Mouse (Mus musculus): Measurements from ENCODE around the gene Grsf1. TPM values are rescaled to one million over a fixed set of nuclear protein-coding genes. Genes with fewer than 3 reads are reported as not detected.
A peak's percentile ranks its signal among the peaks of the same experiment; 100 is the strongest.

The Grsf1 gene
- polyA plus RNA-seq (2015; fragmentation: Nextera tagmentation; extraction: Ambion mirVana), result 31.2 and 33.1 TPM in 2 replicates

DNA sequence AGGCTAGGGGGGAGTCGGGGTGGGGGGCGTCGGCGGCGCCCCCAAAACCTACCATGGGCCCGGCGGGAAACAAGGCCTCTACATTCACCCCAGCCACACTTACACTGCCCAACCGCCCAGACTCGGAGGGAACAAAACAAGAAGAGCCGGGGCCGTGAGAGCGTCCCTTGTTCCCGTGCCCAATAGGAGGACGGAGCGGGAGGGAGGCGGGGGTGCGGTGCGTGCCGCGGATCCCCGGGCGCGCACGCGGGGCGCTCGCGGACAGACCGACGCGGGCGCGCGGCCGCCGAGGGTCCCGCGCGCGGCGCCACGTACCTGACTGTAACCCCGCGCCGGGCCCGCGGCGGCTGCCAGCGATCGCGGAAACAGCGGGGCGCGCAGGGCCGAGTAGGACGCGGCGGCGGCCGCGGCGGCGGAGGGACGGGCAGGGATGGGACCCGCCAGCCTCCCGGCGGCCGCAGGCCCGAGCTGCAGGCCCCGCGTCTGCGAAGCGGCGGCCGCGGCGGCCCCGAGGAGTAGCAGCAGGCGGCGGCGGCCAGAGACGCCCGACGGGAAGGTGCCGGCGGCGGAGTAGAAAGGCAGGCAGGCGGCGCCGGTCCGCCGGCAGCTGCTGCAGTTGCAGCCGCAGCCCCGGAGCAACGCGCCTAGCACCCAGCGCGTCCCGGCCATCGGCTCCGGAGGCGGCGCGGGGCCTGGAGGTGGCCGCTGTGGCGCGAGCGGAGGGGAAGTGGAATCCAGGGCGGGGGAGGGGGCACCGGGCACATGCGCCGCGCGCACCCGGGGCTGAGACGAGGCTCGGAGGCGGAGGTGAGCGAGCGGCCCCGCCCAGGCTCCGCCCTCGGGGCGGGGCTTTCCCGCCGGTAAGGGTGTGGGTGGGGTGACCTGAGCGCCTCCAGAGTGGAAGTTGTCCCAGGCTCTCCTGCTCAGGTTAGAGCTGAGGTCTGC lies at the start of gene Grsf1:
Gene Grsf1, minus strand, starts transcription at position 729 of the 945 bp plus-strand sequence.
- Histone ChIP-seq H3K4me2 (replicated peaks; ENCODE audit: low read depth) (peak within 1 kb of the TSS; percentile 89), H3K36me3 (ENCODE audit: control insufficient read depth, insufficient read depth) (peaks cover 10% of the 10 kb centered on the region), H3K27ac (ENCODE audit: low read depth, low read length) (peak within 1 kb of the TSS; percentile 98), H3K27me3 (replicated peaks; ENCODE audit: control insufficient read depth, insufficient read depth, low read length) (no peaks in the 10 kb centered on the region), H3K9ac (ENCODE audit: low read depth, low read length) (peak within 1 kb of the TSS; percentile 99), H3K4me1 (replicated peaks; ENCODE audit: control insufficient read depth, insufficient read depth, low read length) (peaks cover 12% of the 10 kb centered on the region), H3K9me3 (ENCODE audit: control insufficient read depth) (no peaks in the 10 kb centered on the region), H3K4me3 (ENCODE audit: low read depth, low read length) (peak within 1 kb of the TSS; percentile 96)
- ATAC-seq, result peak; percentile 92
- TF ChIP-seq CTCF (IDR thresholded peaks at IDR 0.05; ENCODE audit: low read depth), result peak; percentile 37
- under 1% methylated on average over 116 of the region's 127 CpGs for WGBS

DNA sequence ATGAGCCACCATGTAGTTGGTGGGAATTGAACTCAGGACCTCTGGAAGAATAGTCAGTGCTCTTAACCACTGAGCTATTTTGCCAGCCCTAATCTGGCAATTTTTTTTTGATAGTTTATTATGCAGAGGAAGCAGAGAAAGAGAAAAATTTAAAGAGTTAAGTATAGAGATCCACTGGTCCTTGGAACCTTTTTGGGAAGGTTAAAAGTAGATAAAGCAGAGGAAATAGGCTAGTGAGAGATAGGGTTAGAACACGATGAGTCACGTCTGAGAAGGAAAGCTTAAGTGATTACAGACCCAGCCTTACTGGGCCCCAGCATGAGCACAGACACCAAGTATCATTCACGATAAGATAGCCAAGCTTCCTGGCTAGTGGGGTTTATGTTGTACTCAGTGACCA lies 48.1 kb upstream of the Grsf1 start:
- WGBS, result 38% methylated on average over 3 of the region's 3 CpGs
- Histone ChIP-seq H3K4me2 (replicated peaks; ENCODE audit: low read depth) (no peak overlapping the region), H3K27ac (ENCODE audit: low read depth, low read length) (no peak overlapping the region), H3K4me1 (replicated peaks; ENCODE audit: control insufficient read depth, insufficient read depth, low read length) (peaks cover 6% of the 10 kb centered on the region; the same call in 1 of the 2 replicates), H3K9ac (ENCODE audit: low read depth, low read length) (no peak overlapping the region), H3K9me3 (ENCODE audit: control insufficient read depth) (no peaks in the 10 kb centered on the region), H3K4me3 (ENCODE audit: low read depth, low read length) (no peak overlapping the region), H3K27me3 (replicated peaks; ENCODE audit: control insufficient read depth, insufficient read depth, low read length) (no peaks in the 10 kb centered on the region), H3K36me3 (ENCODE audit: control insufficient read depth, insufficient read depth) (no peaks in the 10 kb centered on the region)
- ATAC-seq, result no peak
- TF ChIP-seq CTCF (IDR thresholded peaks at IDR 0.05; ENCODE audit: low read depth), result no peak

DNA sequence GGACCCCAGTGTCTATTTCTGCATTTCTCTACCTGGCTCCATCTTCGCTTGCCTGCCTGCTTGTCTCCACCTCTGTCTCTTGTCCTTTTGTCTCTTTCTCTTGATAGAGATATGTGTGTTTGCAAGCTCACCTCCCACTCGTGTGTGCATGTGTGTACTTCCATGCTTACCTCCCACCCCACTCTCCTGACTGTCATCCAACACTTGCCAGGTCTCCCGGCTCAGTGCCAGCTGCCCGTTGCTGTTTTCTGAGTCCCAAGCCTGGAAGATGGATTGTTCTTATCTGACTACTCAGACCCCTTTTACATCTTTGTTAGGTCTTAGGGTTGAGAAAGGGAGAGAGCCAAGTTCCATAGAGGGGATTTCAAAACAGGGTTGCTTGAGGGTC lies 46.2 kb upstream of the Grsf1 start:
- ATAC-seq, result no peak
- H3K4me2 ChIP-seq (replicated peaks; ENCODE audit: low read depth), result peak overlapping the region; percentile 87
- H3K27me3 ChIP-seq (replicated peaks; ENCODE audit: control insufficient read depth, insufficient read depth, low read length), result no peaks in the 10 kb centered on the region
- H3K36me3 ChIP-seq (ENCODE audit: control insufficient read depth, insufficient read depth), result no peaks in the 10 kb centered on the region
- no peak overlapping the region for H3K27ac ChIP-seq (ENCODE audit: low read depth, low read length)
- WGBS, result 23% methylated on average over 4 of the region's 4 CpGs
- H3K9ac ChIP-seq (ENCODE audit: low read depth, low read length), result peak overlapping the region; percentile 97
- peaks cover 6% of the 10 kb centered on the region; the same call in 1 of the 2 replicates for H3K4me1 ChIP-seq (replicated peaks; ENCODE audit: control insufficient read depth, insufficient read depth, low read length)
- no peak for TF ChIP-seq CTCF (IDR thresholded peaks at IDR 0.05; ENCODE audit: low read depth)
- H3K4me3 ChIP-seq (ENCODE audit: low read depth, low read length), result peak overlapping the region; percentile 99
- no peaks in the 10 kb centered on the region for H3K9me3 ChIP-seq (ENCODE audit: control insufficient read depth)

DNA sequence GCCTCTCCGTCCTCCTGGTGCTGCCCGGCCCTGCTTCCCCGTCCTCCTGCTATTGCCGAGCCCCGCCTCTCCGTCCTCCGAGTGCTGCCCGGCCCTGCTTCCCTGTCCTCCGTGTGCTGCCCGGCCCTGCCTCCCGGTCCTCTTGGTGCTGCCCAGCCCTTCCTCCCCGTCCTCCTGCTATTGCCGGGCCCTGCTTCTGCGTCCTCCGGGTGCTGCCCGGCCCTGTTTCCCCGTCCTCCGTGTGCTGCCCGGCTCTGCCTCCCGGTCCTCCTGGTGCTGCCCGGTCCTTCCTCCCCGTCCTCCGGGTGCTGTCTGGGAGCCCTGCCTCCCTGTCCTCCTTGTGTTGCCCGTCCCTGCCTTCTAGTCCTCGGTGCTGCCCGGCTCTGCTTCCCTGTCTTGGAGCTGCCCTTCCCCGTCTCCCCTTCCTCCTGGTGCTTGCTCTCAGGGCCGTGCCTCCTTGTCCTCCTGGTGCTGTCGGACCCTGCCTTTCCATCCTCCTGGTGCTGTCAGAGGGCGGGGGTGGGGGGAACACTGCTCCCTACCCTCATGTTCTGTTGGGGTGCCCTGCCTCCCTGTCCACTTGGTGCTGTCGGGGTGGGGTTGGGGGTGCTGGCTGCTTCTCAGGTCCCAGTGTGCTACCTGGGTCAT lies 45.7 kb upstream of the Grsf1 start:
- H3K4me3 ChIP-seq (ENCODE audit: low read depth, low read length), result peak overlapping the region; percentile 99
- ATAC-seq, result peak; percentile 36; the same call in 1 of the 2 replicates
- WGBS, result 2% methylated on average over 31 of the region's 31 CpGs

DNA sequence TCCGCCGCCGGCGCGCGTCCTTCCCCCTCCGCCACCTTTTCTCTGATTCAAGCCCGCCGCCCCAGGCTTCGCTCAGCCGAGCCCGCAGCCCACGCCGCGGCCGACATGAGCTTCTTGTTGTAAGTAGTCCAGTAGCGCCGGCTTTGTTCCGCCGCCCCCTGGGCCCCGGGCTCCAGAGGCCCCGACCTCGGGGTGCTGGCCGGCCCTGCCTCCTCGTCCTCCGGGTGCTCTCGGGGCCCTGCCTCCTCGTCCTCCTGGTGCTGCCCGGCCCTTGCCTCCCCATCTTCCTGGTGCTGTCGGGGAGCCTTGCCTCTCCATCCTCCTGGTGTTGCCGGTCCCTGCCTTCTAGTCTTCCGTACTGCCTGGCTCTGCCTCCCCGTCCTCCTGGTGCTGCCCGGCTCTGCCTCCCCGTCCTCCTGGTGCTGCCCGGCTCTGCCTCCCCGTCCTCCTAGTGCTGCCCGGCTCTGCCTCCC lies 45.1 kb upstream of the Grsf1 start:
- peak; percentile 46 for ATAC-seq
- WGBS, result under 1% methylated on average over 37 of the region's 38 CpGs
- Histone ChIP-seq H3K9me3 (ENCODE audit: control insufficient read depth) (no peaks in the 10 kb centered on the region), H3K27me3 (replicated peaks; ENCODE audit: control insufficient read depth, insufficient read depth, low read length) (no peaks in the 10 kb centered on the region), H3K4me3 (ENCODE audit: low read depth, low read length) (peak overlapping the region; percentile 99), H3K36me3 (ENCODE audit: control insufficient read depth, insufficient read depth) (no peaks in the 10 kb centered on the region), H3K27ac (ENCODE audit: low read depth, low read length) (peak overlapping the region; percentile 97), H3K4me2 (replicated peaks; ENCODE audit: low read depth) (peak overlapping the region; percentile 87), H3K9ac (ENCODE audit: low read depth, low read length) (peak overlapping the region; percentile 97), H3K4me1 (replicated peaks; ENCODE audit: control insufficient read depth, insufficient read depth, low read length) (peaks cover 6% of the 10 kb centered on the region; the same call in 1 of the 2 replicates)
- no peak for TF ChIP-seq CTCF (IDR thresholded peaks at IDR 0.05; ENCODE audit: low read depth)

More for the DNA sequence above, 45.7 kb upstream of the Grsf1 start:
- Histone ChIP-seq H3K4me1 (replicated peaks; ENCODE audit: control insufficient read depth, insufficient read depth, low read length) (peaks cover 6% of the 10 kb centered on the region; the same call in 1 of the 2 replicates), H3K27ac (ENCODE audit: low read depth, low read length) (peak overlapping the region; percentile 97; the same call in 1 of the 2 replicates), H3K27me3 (replicated peaks; ENCODE audit: control insufficient read depth, insufficient read depth, low read length) (no peaks in the 10 kb centered on the region), H3K4me2 (replicated peaks; ENCODE audit: low read depth) (peak overlapping the region; percentile 87), H3K9me3 (ENCODE audit: control insufficient read depth) (no peaks in the 10 kb centered on the region), H3K9ac (ENCODE audit: low read depth, low read length) (peak overlapping the region; percentile 97), H3K36me3 (ENCODE audit: control insufficient read depth, insufficient read depth) (no peaks in the 10 kb centered on the region)
- TF ChIP-seq CTCF (IDR thresholded peaks at IDR 0.05; ENCODE audit: low read depth), result peak; percentile 7; the same call in 1 of the 2 replicates

Data from intestine, postnatal 0 days (tissue).